Mouse (Mus musculus): ENCODE data around the gene Plcb2. TPM values are rescaled to one million over a fixed set of nuclear protein-coding genes. Genes with fewer than 3 reads are reported as not detected.

Gene Plcb2
- total and polyA plus RNA-seq, 3 experiments: 6.4 to 21.2 TPM; not detected in 1

DNA sequence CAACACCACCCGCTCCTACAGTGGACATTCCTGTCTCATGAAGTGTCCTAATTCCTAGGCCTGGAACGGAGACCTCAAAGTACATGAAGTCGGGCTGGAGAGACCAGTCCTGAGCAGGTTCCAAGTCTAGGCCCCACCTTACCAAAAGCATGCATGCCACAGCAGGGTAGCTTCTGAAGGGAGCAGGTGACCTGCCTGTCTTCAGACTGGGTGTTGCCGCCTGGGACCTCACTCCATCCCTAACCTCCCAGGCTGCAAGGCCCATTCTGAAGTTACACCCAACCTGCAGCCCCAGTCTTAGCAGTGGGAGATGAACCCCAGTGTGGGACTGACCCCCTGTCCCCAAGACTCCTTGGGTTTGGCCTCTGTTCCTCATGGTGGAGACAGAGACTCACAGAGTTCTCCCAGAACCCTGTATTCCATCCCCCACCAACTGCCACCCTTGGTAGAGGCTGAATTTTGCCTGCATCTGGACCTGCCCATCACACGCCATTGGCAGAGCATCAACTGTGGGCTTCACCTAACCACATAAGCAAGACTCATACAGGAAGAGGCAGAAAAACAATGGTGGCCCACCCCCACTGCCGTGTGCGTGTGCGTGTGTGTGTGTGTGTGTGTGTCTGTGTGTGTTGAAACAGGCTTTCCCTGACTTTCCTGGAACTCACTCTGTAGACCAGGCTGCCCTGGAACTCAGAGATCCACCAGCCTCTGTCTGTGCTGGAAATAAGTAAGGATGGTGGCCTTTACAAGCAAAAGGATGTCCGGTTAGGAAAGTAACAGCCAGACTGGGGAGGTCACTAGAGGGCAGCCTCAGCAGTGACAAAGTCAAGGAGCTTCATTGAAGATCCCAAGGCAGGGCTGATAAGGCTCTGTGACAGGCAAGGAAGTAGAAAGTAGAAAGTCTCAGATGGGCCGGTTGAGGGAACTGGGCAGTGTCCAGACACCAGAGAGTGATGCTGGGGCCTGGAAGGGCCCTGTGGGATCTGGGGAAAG is 38.1 kb upstream of the Plcb2 start (continued):
- TF ChIP-seq BHLHE40 (IDR thresholded peaks at IDR 0.05; ENCODE audit: borderline replicate concordance, low read depth, low read length) (no peak), MYC (IDR thresholded peaks at IDR 0.05; ENCODE audit: low read depth, low read length) (no peak), TCF12 (IDR thresholded peaks at IDR 0.05; ENCODE audit: low read depth, low read length) (no peak), ETS1 (IDR thresholded peaks at IDR 0.05; ENCODE audit: low read depth, low read length) (no peak)

DNA sequence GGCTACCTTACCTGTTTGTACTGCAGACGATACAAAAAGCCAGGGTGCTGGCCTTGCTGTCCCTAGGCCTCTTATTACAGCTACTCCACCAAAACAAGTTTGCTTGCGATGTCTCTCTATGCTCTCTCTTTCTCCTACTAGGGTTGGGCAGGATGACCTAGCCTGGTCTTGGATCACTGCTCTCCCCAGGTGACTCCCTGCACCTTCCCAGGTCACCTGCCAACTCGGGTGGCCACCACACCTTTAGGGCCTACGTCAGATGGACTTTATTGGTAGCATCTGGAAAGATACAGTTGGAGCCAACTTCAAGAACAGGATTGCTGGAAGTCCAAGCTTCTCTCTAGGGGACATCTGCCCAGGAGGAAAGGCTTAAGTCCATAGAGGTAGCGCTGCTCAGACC is 36.6 kb upstream of the Plcb2 start:
- H3K4me3 ChIP-seq (ENCODE audit: control insufficient read depth in 1 of 2, insufficient read depth in 1 of 2, low read depth in 2 of 2, low read length in 2 of 2): no peak overlapping the region
- H3K9ac ChIP-seq (ENCODE audit: control insufficient read depth, low read depth, low read length, poor library complexity, severe bottlenecking): no peak overlapping the region
- H3K4me1 ChIP-seq (ENCODE audit: control insufficient read depth in 1 of 2, insufficient read depth in 2 of 2, low read length in 2 of 2): peaks cover 3 to 25% of the 10 kb centered on the region in 2 experiments; a peak in 3 of 4 replicates
- H3K79me2 ChIP-seq (ENCODE audit: control insufficient read depth, insufficient read depth, low read length, poor library complexity): peaks cover 3% of the 10 kb centered on the region
- TF ChIP-seq MAX (IDR thresholded peaks at IDR 0.05; ENCODE audit: low read length): no peak
- no peak for TF ChIP-seq ELF1 (IDR thresholded peaks at IDR 0.05; ENCODE audit: low read depth, low read length)
- no peak for TF ChIP-seq MAFK (IDR thresholded peaks at IDR 0.05; ENCODE audit: borderline replicate concordance, low read depth, low read length)
- no peak for TF ChIP-seq MAZ (IDR thresholded peaks at IDR 0.05; ENCODE audit: low read depth, low read length)
- TF ChIP-seq MXI1 (IDR thresholded peaks at IDR 0.05; ENCODE audit: low read depth, low read length): no peak
- TF ChIP-seq KAT2A (conservative IDR thresholded peaks at IDR 0.05; ENCODE audit: low read depth, low read length): no peak
- TF ChIP-seq POLR2A (IDR thresholded peaks at IDR 0.05; ENCODE audit: control insufficient read depth in 1 of 2, insufficient read depth in 1 of 2, low read depth in 1 of 2, low read length in 2 of 2, poor library complexity in 1 of 2): no peak
- TF ChIP-seq MYB (IDR thresholded peaks at IDR 0.05; ENCODE audit: low read depth, low read length): no peak
- TF ChIP-seq CHD1 (IDR thresholded peaks at IDR 0.05; ENCODE audit: low read depth, low read length): no peak
- no peak for TF ChIP-seq MYC (IDR thresholded peaks at IDR 0.05; ENCODE audit: low read depth, low read length)
- no peak for TF ChIP-seq GABPA (IDR thresholded peaks at IDR 0.05; ENCODE audit: low read depth, low read length)
- no peak for TF ChIP-seq ZNF384 (IDR thresholded peaks at IDR 0.05; ENCODE audit: low read depth, low read length)
- no peaks in the 10 kb centered on the region for H3K27me3 ChIP-seq (ENCODE audit: control insufficient read depth in 1 of 2, insufficient read depth in 2 of 2, low read length in 2 of 2)
- no peak overlapping the region for H3K27ac ChIP-seq (ENCODE audit: control insufficient read depth, low read depth, low read length)
- DNase-seq (ENCODE audit: low read depth, low spot score): no peak
- no peaks in the 10 kb centered on the region for H3K9me3 ChIP-seq (replicated peaks; ENCODE audit: insufficient read depth, low read length)
- H3K36me3 ChIP-seq (ENCODE audit: control insufficient read depth in 1 of 2, insufficient read depth in 2 of 2, low read length in 2 of 2): peaks cover 0 to 8% of the 10 kb centered on the region in 2 experiments; a peak in 2 of 4 replicates

All from MEL (cell line).